Mouse (Mus musculus): ENCODE measurements around the gene Gm773. TPM values are rescaled to one million over a fixed set of nuclear protein-coding genes. Genes with fewer than 3 reads are reported as not detected.
"Not testable (repeated sequence)": the region's sequence is repeated elsewhere in the genome, so short reads cannot be mapped to it uniquely, and the experiment has no call there.

Gm773 gene
- not detected for polyA plus RNA-seq (2017; shearing (Covaris generic))

- no peak for ATAC-seq
Measured at GRCm38 (mm10) chrX:56212771-56213170, at the start of gene Gm773. Gene Gm773, minus strand, starts transcription at chrX:56212881.

GRCm38 (mm10) chrX:56186449-56186848 lies 26.2 kb downstream of the Gm773 start:
- not testable (repeated sequence) for ATAC-seq

GRCm38 (mm10) chrX:56151396-56151795 lies 61.3 kb downstream of the Gm773 start:
- no peak for ATAC-seq

Other genes with a start within 250 kb of the Gm773 start
- not detected for gene 3830403N18Rik, start 76.3 kb downstream of the Gm773 start, polyA plus RNA-seq (2017; shearing (Covaris generic))
- gene Zfp449, start 133.5 kb upstream of the Gm773 start, polyA plus RNA-seq (2017; shearing (Covaris generic)) = 1 to 10 TPM in 2 of 3 experiments, under 1 TPM in 1; 0.75 to 1.8 (median 1.1) TPM
- 1 to 10 TPM; 3.1 to 4.4 (median 4.2) TPM for gene Smim10l2a, start 161.7 kb upstream of the Gm773 start, polyA plus RNA-seq (2017; shearing (Covaris generic))
- 10 to 100 TPM in 1 of 3 experiments, 1 to 10 TPM in 1, not detected in 1; 6.0 to 14.8 TPM for gene Gm2174, start 235.1 kb upstream of the Gm773 start, polyA plus RNA-seq (2017; shearing (Covaris generic))
- 10 to 100 TPM; 18.8 to 30.9 (median 27.7) TPM for gene Ints6l, start 242.0 kb upstream of the Gm773 start, polyA plus RNA-seq (2017; shearing (Covaris generic))